9 mouse cellular contexts compared by ENCODE assay signal in genomic region chr17:53569829-53570228, GRCm38 (mm10). TPM values are rescaled to one million over a fixed set of nuclear protein-coding genes. Genes with fewer than 3 reads are reported as not detected.
DNase-seq lines count a peak whose midpoint lies in the region; ATAC-seq and TF ChIP-seq lines count a peak whose summit lies in the region.
"Had no signal": no experiment of that assay in that cellular context is flagged by ENCODE, and none has a peak within 500 bp of the region (broad histone marks: within the 10 kb centered on the region; RNA-seq: fewer than 3 reads in every experiment).

No protein-coding gene starts in this region.

- H3K4me2 ChIP-seq in forebrain, embryonic 14.5 days (ENCODE audit: low read length), result peak overlapping the region; percentile 26

- no peaks in the 10 kb centered on the region; the same call in 1 of the 2 replicates for H3K4me1 ChIP-seq in bone marrow, adult 2 months (ENCODE audit: control insufficient read depth, insufficient read depth, low read length)
- peaks cover 16% of the 10 kb centered on the region for H3K4me1 ChIP-seq in forebrain, embryonic 14.5 days (ENCODE audit: control insufficient read depth, insufficient read depth, low read length)

- H3K27me3 ChIP-seq in forebrain, embryonic 14.5 days (replicated peaks; ENCODE audit: control insufficient read depth, insufficient read depth, low read length), result no peaks in the 10 kb centered on the region
- H3K27me3 ChIP-seq: Patski had no signal

- H3K9ac ChIP-seq in forebrain, embryonic 14.5 days (ENCODE audit: low read length), result no peak overlapping the region

- under 1% methylated on average over 6 of the region's 6 CpGs for WGBS in bone marrow, adult 2 months
- 35% methylated on average over 6 of the region's 6 CpGs for WGBS in forebrain, embryonic 14.5 days

- peak overlapping the region; percentile 84; the same call in 1 of the 2 replicates for H3K27ac ChIP-seq in bone marrow, adult 2 months (ENCODE audit: control insufficient read depth, insufficient read depth, low read depth, low read length, poor library complexity)
- H3K27ac ChIP-seq in forebrain, embryonic 14.5 days (ENCODE audit: low read depth, low read length), result no peak overlapping the region

- ATAC-seq in forebrain, embryonic 14.5 days, result no peak
- ATAC-seq in hematopoietic stem cell, adult 5-6 weeks (replicated peaks in 1 of 2; ENCODE audit: insufficient read depth in 1 of 2, low FRiP score in 2 of 2, low TSS enrichment in 1 of 2, low read depth in 1 of 2, poor library complexity in 2 of 2, severe bottlenecking in 2 of 2), result peak; percentile 13 to 18; a peak in 1 of 4 replicates
- ATAC-seq in megakaryocyte progenitor cell, adult 5-6 weeks (replicated peaks; ENCODE audit: poor library complexity), result peak; percentile 13
- ATAC-seq: Patski had no signal

- TF ChIP-seq CTCF in bone marrow, adult 2 months (IDR thresholded peaks at IDR 0.05; ENCODE audit: control insufficient read depth, insufficient read depth, low read length), result no peak

- no peaks in the 10 kb centered on the region for H3K36me3 ChIP-seq in forebrain, embryonic 14.5 days (ENCODE audit: control insufficient read depth, insufficient read depth, low read length)

- no peaks in the 10 kb centered on the region for H3K9me3 ChIP-seq in forebrain, embryonic 14.5 days (replicated peaks; ENCODE audit: control insufficient read depth, low read length)

- DNase-seq in embryo, embryonic 11.5 days (ENCODE audit: low read depth, low spot score), result peak; percentile 26
- DNase-seq in embryo, embryonic 10.5 days (ENCODE audit: low spot score), result no peak
- peak; percentile 73 for DNase-seq in forebrain, embryonic 14.5 days (ENCODE audit: low spot score)
- DNase-seq in left cerebral cortex, adult 18-20 months (ENCODE audit: low spot score in 2 of 2), result peak; percentile 12 to 25
- DNase-seq in spleen, postnatal 36 days (ENCODE audit: low spot score in 2 of 2), result peak; percentile 75 to 83

- TF ChIP-seq POLR2A in bone marrow, adult 2 months (IDR thresholded peaks at IDR 0.05; ENCODE audit: borderline replicate concordance, control insufficient read depth, low read depth, low read length), result no peak

- H3K4me3 ChIP-seq in bone marrow, adult 2 months (replicated peaks; ENCODE audit: control insufficient read depth, low read depth, low read length), result peak overlapping the region; percentile 66
- H3K4me3 ChIP-seq in forebrain, embryonic 14.5 days (ENCODE audit: low read depth, low read length), result no peak overlapping the region

RNA-seq across cellular contexts. Expression of gene Kat2b, which starts 3.2 kb away (rescaled TPM):
- polyA plus RNA-seq in bone marrow, adult 2 months (2011; ENCODE audit: insufficient read depth, insufficient read length, low replicate concordance, missing spikeins), result 19.6 and 50.6 TPM in 2 replicates
- 6.4 and 6.9 TPM in 2 replicates for polyA plus RNA-seq in forebrain, embryonic 14.5 days (2014; fragmentation: Nextera tagmentation; extraction: Ambion mirVana)
- total RNA-seq in hematopoietic stem cell, adult 5-6 weeks (2017), result 48.7 and 97.4 TPM in 2 replicates
- total RNA-seq in left cerebral cortex, adult 18-20 months (2021), result 10 to 100 TPM; 20.6 to 21.3 TPM
- total RNA-seq in megakaryocyte progenitor cell, adult 5-6 weeks (2015), result 19.8 and 20.1 TPM in 2 replicates
- total RNA-seq in megakaryocyte progenitor cell, adult 5-6 weeks (2017), result 23.6 and 37.0 TPM in 2 replicates

RNA-seq across cellular contexts. Expression of gene Pp2d1, which starts 30.6 kb away (rescaled TPM):
- polyA plus RNA-seq in bone marrow, adult 2 months (2011; ENCODE audit: insufficient read depth, insufficient read length, low replicate concordance, missing spikeins), result not detected in 2 replicates
- 0.29 and 0.35 TPM in 2 replicates for polyA plus RNA-seq in forebrain, embryonic 14.5 days (2014; fragmentation: Nextera tagmentation; extraction: Ambion mirVana)
- 0.31 TPM in 1 of 2 replicates, not detected in the other for total RNA-seq in hematopoietic stem cell, adult 5-6 weeks (2017)
- total RNA-seq in left cerebral cortex, adult 18-20 months (2021), result not detected
- not detected in 2 replicates for total RNA-seq in megakaryocyte progenitor cell, adult 5-6 weeks (2015)
- 0.04 TPM in 1 of 2 replicates, not detected in the other for total RNA-seq in megakaryocyte progenitor cell, adult 5-6 weeks (2017)
